Mouse (Mus musculus) adrenal gland, postnatal 4 days (tissue): ENCODE measurements at regions not wholly inside any gene's neighbourhood (a gene's known extent, or its start where the extent isn't known, plus 50 kb on each side); places are given as distances from the start of the nearest gene placed in this dataset.

Experiments
- DNase-seq, 2 experiments: peaks; one replicate each; pipeline ENCODE4 v3.0.0; 2021 to 2022; ENCODE audit warnings: low spot score in 2 of 2, mixed read lengths in 2 of 2

DNA sequence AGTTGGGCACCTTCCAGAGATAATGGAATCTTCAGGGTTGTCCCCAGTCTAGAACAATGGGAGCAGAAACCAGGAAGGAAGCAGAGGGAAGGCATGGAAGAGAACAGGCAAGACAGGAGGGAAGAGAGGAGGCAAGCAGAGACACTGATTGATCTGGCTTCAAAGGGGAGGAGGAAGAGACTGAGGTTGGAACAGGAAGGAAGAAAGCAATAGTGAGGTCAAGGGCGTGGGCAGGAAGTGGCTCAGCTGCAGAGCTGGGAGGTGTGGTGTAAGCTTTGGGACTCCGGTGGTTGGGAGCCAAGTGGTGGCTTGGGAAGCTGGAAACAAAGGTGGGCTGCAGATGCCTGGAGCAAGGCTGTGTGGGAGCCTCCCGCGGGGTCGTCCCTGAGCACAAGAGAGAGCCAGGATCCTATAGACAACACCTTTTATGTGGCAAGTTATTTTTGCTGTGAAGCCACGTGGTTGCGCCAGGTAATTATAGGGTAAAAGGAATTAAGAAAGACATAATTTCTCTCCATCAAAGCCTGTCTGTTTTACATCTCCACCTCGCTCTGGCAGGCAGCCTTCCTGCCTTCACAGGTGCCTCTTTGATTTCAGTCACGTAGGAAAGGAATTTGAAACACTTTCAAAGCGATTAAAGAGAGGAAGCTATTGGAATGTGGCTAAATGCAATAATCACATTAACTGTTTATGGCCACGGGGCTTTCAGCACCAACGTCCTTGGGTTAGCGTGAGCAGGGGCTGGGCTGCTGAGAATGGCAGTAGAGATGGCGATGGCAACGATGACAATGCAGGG lies 237.3 kb upstream of the Wscd1 start:
- no peak for DNase-seq

DNA sequence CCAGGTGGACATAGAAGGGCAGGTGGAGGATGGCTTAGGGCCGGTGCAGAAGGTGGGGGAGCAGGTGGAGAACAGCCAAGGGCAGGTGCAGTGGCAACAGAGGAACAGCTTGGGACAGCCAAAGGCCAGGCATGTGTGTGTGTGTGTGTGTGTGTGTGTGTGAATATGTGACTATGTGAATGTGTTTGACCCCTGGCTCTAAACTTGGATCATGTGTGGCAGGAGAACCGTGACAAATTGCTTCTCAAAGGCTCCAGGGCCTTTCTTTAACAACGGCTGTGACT lies 236.7 kb upstream of the Wscd1 start:
- no peak for DNase-seq

DNA sequence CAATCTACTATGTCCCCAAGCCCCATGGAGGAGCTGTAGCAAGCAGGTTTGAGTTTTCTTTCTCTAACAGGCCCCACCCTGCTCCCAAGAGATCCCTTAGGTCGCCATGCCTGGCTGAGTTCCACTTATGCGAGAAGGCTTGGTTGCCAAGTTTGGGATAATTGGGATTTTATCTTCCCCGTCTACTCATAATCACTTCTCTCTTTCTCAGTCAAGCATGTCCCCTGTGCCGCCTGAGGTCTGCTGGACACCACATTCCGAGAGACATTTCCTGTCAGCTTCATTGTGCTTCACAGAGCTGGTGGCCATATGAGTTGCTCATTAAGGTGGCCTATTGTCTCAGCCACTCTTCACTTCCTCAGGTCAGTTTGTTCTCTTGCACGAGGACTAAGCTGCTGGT lies 234.5 kb upstream of the Wscd1 start:
- no peak for DNase-seq

DNA sequence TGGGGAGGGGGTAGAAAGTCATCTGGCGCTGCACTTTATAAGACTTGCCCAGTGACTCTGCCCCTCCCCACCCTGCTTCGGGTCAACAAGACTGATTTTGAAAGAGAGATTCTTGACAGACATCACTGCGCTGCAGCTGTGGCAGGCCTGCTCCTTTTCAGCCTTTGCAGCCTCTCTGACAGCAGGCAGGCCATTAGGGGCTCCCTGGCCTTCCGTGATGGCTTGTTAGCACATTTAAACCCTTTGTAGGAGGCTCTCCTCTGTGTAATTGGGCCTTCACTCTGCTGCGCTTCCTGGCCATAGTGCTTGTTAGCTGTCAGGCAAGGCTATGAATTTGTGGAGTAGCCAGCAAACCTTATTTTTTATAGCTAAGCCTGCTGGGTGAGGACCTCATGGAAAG lies 232.3 kb upstream of the Wscd1 start:
- DNase-seq: no peak

DNA sequence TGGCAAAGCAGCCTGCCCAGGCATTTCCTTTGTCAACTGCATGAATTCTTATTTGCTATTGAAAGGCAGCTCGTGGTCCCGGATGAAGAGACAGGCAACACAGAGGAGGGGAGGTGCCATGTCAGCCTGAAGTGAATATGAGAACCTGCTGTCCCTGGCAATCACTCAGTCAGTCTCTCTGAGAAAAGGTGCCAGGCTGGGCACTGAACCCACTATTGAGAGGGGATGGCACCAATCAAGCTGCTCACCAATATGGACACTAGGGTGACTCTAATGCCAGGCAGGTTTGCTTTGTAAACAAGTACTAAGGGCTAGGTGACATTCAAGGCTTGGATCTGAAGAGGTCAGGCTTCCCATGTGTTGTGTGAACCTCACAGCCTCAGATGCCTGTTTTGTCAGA lies 222.0 kb upstream of the Wscd1 start:
- DNase-seq: no peak

DNA sequence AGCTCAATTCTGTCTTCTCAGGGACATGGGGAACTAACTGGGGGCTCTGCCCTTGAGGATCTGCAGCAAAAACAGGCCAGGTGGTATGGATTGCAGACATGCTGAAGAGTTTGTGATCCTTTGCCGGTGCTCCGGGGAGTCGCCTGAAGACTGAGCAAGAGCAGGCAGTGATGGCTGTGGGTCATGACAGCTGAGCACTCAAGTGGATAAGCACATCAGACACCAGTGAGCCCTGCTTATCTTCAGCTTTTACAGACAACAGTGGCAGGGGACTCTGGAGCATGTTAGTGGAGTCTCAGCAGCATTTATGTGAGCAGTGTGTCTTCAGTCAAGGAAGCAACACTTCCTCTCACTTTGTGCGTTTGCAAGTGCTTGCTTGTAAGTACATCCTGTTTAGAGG lies 221.1 kb upstream of the Wscd1 start:
- no peak for DNase-seq

DNA sequence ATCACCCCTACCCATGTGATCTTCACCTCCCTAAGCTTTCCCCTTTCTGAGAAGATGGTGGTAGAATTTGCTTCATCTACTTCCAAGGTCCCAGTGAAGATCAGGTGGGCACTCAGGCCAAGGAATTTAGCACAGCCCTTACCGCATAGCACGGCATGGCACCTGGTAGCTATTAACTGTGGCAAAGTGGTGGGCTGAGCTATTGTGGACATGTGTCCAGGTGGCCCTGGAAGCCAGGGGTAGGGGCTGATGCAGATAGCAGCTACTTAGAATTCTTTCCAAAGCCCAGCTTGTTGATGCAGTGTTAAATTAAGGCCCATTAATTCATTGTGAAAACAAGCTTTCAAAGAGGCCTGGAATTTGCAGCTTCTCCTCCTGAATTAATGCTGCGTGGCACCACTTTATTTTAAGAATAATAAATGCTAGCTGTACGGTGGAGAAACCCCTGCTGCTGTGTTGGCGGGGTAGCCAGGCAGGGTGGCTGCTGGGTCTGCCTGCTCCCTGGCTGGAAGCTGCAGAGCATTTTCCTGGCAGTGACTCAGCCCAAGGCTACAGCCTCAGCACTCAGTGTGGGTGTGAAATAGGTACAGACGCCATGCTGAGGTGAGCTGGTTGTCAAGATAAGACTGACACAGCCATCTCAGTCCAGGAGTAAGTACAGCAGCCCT lies 208.4 kb upstream of the Wscd1 start:
- DNase-seq: no peak

DNA sequence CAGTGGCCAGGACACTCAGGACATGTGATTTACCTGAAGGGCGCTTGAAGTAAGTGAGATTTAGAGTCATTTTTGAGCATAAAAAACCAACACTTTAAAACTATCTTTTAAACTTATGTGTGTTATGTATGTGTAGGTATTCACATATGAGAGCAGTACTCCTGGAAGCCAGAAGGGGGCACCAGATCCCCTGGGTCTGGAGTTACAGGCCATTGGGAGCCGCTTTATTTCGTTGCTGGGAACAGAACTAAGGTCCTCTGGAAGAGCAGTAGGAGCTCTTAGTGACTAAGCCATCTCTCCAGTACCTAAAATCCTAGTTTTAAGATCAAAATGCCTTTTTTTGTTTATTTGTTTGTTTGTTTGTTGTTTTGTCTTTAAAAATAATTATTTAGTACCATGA lies 192.3 kb upstream of the Wscd1 start:
- no peak for DNase-seq

DNA sequence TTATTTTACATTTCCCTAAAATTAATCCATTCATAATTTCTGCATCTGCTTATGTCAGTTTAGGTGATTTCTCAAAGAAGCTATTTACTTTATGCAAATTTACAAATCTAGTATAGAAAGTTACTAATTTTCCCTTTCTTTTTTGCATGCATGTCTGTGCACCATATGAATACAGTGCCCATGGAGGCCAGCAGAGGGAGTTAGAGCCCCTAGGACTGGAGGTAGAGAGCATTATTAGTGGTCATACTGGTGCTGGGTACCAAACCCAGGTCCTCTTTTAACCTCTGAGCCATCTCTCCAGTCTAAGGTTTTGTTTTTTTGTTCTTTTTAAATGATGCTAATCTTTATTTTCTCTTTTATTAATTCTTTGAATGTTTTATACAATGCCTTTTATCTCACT lies 184.9 kb upstream of the Wscd1 start:
- DNase-seq: no peak

DNA sequence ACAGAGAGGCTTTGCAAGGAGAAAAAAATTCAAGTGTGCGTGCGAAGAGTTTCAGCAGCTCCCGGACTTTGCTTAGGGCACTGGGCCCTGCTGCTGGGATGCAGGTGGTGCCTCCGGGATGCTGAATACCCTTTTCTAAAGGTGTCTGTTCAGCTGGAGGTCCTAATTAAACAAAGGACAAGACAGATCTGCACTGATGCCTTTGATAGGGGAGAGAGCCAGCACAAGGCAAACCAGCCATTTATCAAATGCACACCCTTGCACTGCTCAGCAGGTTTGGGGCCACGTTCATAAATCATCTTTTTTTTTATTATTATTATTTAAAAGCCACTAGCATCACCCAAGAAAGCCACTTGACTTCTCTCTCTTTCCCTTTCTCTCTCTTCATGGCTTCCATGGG lies 172.9 kb upstream of the Wscd1 start:
- DNase-seq: no peak

DNA sequence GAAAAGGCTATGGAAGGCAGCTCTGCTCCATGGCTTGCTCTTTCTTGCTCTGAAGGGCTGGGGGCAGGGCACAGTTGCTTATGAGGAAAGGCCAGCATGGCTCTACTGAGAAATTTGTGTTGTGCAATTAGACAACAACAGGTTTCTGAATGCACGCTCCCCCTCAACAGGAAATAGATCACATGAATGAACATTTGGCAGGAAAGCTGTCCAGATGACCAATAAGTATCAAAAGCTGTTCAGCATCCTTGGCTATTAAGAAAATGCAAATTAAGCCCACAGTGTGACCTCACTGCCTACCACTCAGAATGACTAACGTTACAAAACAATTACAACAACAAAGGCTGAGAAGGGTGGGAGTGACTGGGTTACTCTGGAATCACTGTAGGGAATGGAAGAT lies 167.9 kb upstream of the Wscd1 start:
- no peak for DNase-seq

DNA sequence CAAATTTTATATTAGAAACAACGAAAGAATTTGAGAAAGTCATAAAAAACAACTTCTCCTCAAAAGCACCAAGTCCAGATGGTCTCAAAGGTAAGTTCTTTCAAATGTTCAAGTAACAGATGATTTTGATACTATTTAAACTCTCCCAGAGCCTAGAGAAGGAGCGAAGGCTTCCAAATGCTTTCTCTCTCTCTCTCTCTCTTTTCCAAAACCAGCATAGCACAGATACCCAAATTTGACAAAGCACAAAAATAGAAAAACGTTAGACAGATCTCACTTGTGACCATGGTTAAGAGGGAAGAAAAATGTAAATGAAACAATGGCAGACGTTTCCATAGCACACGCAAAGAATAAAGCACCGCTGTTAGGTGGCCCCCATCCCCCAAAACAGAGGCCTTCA lies 158.7 kb upstream of the Wscd1 start:
- DNase-seq: no peak

DNA sequence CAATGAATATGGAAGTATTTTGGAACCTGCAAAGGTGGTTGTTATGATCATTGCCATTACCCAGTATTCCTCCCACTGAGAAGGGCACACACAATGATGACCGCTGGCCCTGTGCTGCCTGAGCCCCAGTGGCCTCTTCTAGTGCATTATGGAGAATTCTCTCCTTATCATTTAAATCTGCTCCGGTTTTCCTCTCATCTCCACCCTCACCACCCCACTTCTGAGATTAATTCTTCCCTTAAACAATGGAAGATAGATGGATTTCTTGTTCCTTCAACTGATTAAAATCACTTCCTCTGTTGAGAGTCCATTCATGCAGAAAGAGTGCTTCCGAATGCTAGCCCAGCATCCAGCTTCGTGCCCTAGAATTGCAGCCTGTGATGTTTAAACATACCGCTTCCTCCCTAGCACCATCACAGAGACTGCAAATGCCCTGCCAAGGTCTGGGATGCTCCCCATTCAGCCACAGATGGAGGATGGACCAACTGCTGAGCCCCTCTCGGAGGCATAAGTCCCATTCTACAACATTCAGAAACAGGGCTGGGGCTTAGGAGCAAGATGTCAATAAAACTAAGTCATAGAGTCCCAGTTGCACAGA lies 155.4 kb upstream of the Wscd1 start:
- DNase-seq: no peak

DNA sequence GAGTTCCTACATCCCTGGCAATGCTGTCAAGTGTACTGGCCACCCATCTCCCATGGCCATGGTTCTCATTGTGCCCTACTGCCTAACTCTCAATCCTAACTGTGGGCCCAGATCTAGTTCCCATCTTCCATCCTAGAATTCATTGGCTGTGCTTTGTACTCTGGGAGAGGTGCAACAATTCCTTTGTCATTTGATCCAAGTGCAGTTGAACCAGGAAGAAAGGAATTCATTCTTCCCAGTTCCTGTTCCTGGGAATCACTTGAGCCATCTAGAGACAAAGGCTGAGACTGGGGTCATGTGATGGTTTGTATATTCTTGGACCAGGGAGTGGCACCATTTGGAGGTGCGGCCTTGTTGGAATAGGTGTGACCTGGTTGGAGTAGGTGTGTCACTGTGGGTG lies 152.0 kb upstream of the Wscd1 start:
- DNase-seq: no peak

DNA sequence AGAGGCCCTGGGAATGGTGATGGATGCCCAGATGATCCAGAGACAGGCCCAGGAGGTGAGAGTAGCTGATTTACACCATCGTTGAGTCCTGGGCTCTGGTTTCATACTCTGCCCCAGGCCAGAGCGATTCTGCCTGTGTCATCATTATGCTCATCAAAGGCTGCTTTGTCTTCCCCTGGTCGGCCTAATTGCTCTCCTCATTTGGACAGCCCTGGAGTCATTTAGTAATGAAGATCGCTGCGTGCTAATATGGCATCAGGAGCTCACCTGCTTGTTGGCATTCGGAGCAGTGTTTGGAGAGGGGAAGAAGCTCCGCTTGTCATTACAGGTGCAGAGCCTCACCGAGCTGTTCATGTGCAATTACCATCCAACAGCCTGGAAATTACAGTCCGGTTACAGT lies 138.9 kb upstream of the Wscd1 start:
- DNase-seq: no peak

DNA sequence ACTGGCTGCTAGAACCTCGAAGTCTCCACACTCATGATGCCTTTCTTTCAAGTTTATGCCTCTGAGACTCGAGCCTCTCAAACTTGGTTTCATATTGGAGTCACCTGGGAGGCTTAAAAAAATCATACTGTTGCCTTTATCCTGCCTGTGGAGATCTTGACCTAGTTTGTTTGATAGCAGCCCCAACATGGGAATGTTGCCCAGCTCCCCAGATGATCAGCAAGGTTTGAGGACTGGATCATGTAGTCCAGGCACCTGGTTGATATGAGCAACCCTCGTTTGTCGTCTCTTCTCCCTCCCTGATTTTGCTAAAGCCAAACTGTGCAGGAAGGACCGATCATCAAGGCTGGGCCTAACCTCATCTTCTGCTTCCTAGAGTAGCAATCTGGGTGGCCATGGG lies 134.2 kb upstream of the Wscd1 start:
- DNase-seq: no peak

DNA sequence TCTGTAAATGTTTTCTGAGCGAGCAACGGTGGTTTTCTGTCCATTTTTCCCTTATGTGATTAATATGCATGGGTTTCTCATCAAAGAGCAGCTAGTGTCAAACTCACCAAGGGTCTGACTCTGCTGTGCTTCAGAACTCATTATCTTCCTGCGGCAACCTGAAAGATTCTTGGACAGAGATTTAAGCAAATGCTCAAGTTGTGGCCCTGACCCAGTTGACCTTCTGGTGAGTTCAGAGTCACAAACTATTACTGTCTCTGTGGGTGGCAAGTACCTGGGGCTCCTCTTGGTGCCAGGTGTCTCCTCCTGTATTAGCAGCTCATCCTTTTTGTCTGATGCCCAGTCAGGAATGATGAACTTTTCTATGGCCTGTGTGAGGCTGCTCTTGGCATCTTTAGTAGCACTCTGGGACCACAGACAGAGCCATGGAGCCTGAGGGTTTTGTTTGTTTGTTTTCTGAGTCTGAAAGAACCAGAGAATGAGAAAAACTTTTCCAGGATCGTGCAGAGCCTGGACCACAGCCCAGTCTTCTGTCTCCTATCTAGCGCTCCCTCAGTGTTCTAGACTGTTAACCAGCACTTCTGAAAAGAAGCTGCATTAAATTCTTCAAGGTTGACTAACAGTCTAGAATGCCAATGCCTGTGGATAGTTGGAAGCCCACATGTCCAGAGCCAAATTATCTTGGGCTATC lies 124.1 kb upstream of the Wscd1 start:
- DNase-seq: no peak

DNA sequence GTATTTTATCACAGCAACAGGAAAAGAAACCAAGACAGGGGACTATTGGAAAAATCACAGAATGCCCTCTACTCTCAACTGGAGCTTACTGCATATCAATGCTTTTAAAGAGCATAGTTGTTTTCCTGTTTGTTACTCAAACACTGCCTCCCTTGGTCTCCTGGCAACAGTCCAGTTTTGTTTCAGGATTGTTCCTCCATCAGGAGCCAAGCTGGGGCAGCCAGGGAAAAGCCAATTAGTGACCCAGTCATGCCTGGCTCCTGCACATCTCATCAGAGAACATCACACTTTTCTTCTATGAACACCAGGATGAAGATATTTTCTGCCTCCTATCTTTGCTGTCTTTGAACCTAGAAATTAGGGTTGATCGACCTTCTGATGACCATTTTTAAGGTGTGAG lies 113.6 kb upstream of the Wscd1 start:
- no peak for DNase-seq

DNA sequence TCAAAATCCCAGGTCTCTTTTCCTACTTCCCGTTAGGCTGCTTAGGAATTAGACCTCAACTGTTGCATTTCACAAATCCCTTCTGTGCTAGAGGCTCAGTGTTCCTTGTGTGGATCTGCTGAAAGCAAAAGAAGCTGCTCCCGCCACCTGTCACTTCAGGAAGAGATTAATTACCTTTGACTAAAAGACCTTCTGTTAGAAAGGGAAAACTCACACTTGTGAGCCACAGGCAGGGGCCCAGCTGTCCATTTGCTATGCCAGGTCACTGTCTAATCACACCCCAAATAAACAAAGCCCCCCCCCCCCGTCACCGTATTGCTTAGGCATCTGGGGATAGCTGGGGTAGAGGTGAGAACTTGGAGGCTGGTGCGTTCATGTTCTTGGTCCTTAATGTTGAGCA lies 112.9 kb upstream of the Wscd1 start:
- DNase-seq: no peak

DNA sequence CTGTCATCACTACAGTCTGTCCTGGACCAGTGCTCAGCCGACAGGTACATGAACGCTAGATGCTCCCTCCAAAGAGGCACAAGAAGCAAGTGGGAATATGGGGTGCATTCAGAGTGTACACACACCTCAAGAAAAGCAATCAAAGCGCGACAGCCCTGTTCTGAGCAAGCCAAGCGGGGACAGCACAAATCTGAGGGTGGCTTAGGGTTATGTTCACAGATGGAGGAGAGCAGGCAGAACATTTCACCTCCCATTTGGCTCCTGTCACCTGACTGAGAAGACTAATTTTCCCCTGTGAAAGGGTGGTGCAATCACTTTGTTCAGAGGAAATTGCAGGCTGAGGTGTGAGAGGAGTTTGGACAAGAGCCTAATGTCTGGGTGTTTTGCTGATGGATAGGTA lies 106.8 kb upstream of the Wscd1 start:
- no peak for DNase-seq

DNA sequence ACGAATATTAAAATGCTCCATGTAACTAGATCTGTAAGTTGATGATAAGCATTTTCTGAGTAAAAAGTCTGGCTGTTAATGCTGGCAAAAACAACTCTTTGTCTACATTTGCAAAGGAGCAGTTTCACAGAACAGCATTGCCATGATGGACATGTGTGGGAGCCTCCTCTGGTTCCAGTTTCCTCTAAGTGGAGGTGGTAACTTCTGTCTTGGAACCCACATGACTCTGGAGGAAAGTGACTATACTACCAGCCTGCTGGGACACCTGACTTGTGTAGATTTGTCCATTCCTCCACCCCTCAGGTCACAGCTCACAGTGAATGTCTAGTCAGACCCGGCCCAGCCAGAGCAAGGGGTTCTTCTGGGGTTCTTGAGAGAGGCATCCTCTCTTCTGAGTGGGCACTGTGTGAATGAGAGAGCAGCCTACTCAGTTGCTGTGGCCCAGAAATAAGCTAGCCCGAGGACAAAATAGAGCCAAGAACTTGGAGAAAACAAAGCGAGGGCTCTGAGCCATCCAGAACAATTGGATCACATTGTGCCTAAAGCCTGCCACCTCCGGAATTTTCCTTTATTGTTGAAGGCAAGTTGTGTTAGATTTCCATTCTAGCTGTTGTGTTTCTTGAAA lies 97.9 kb upstream of the Wscd1 start:
- no peak for DNase-seq

DNA sequence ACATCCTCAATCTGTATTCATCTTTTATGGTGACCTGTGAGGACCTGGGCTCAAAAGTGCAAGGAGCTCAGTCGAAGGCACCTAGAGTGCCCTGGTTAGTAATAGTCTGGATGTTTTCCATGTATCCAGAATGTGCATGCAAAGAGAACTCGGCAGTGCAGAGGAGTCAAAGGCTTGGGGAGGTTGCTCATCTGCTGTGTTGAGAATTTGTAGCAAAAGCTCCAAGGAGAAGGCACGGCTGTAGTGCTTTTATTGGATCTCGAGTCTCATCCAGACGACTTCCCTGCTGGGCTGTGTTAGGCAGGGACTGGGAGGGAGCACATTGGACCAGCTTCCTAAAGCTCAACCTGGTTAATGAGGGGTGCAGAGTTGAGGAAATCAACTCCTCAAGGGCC lies 97.3 kb upstream of the Wscd1 start:
- DNase-seq: no peak
